Mouse (Mus musculus) heart, embryonic 14.5 days (tissue): Measurements from ENCODE around the gene Pknox2. TPM values are rescaled to one million over a fixed set of nuclear protein-coding genes. Genes with fewer than 3 reads are reported as not detected.
A peak's percentile ranks its signal among the peaks of the same experiment; 100 is the strongest.

Source experiments
- ATAC-seq: fragments of 200-750 bp; cut with Nextera tagmentation; 2 replicates; pipeline ENCODE4 v1.8.0; 2017; ENCODE audit warnings: low read depth, moderate TSS enrichment; ENCODE audit not compliant: insufficient number of reproducible peaks, insufficient read depth, low FRiP score
- H3K27ac ChIP-seq, 2 experiments: fragments of 200-500 bp in 1 of 2; fragments of 300-500 bp in 1 of 2; sonication (generic) in 1 of 2; replicated peaks in 1 of 2; 2 replicates each; pipeline ENCODE4 v1.5.1; 2012 to 2014; ENCODE audit warnings: low read depth in 2 of 2, low read length in 2 of 2, control low read depth in 1 of 2, mild to moderate bottlenecking in 1 of 2, mixed read lengths in 1 of 2; ENCODE audit not compliant: control insufficient read depth in 1 of 2, insufficient read depth in 1 of 2
- H3K27me3 ChIP-seq: fragments of 300-500 bp; sonication (generic); 2 replicates; pipeline ENCODE4 v1.6.1; 2014; ENCODE audit warnings: mild to moderate bottlenecking, low read length, control low read depth; ENCODE audit not compliant: control insufficient read depth, insufficient read depth
- H3K36me3 ChIP-seq: fragments of 300-500 bp; sonication (generic); 2 replicates; pipeline ENCODE4 v1.6.1; 2014; ENCODE audit warnings: mild to moderate bottlenecking, control low read depth, low read length, mixed read lengths; ENCODE audit not compliant: control insufficient read depth, insufficient read depth
- H3K4me1 ChIP-seq, 2 experiments: fragments of 200-500 bp in 1 of 2; fragments of 300-500 bp in 1 of 2; sonication (generic) in 1 of 2; 2 replicates each; pipeline ENCODE4 v1.6.1; 2012 to 2014; ENCODE audit warnings: low read length in 2 of 2, control low read depth in 1 of 2, mixed read lengths in 1 of 2; ENCODE audit not compliant: control insufficient read depth in 2 of 2, insufficient read depth in 2 of 2
- H3K4me2 ChIP-seq: fragments of 300-500 bp; sonication (generic); 2 replicates; pipeline ENCODE4 v1.6.1; 2014; ENCODE audit warnings: mild to moderate bottlenecking, low read length
- H3K4me3 ChIP-seq, 2 experiments: fragments of 200-500 bp in 1 of 2; fragments of 300-500 bp in 1 of 2; sonication (generic) in 1 of 2; 2 replicates each; pipeline ENCODE4 v1.5.1; 2012 to 2014; ENCODE audit warnings: low read length in 2 of 2, mild to moderate bottlenecking in 2 of 2, control low read depth in 1 of 2, low read depth in 1 of 2, moderate library complexity in 1 of 2; ENCODE audit not compliant: control insufficient read depth in 1 of 2, insufficient read depth in 1 of 2
- H3K9ac ChIP-seq: fragments of 300-500 bp; sonication (generic); 2 replicates; pipeline ENCODE4 v1.6.1; 2014; ENCODE audit warnings: mild to moderate bottlenecking, low read length
- H3K9me3 ChIP-seq: fragments of 300-500 bp; sonication (generic); 2 replicates; pipeline ENCODE4 v1.6.1; 2016; ENCODE audit warnings: low read length, control low read depth; ENCODE audit not compliant: control insufficient read depth
- WGBS: fragments of 180-500 bp; shearing (Covaris S2); extraction: QIAGEN DNeasy Blood & Tissue Kit; methylation state at CpG from one replicate; pipeline ENCODE4 v1.1.7; 2014; 5-methylcytosine and 5-hydroxymethylcytosine counted together
- polyA plus RNA-seq: library from polyadenylated mRNA; unstranded; fragments of >200 nt; fragmentation: Nextera tagmentation; extraction: Ambion mirVana; gene quantifications from 2 replicates; pipeline ENCODE4 v1.2.1, GENCODE M21; 2014

Gene Pknox2
- polyA plus RNA-seq, 1 experiment from 2014 or later = 3.6 TPM

- Histone ChIP-seq H3K4me3 (no peak overlapping the region), H3K9me3 (no peaks in the 10 kb centered on the region), H3K4me2 (no peak overlapping the region), H3K36me3 (no peaks in the 10 kb centered on the region), H3K27ac (no peak overlapping the region), H3K9ac (no peak overlapping the region), H3K4me1 (peaks cover 0 to 3% of the 10 kb centered on the region in 2 experiments; a peak in 2 of 4 replicates), H3K27me3 (no peaks in the 10 kb centered on the region)
- no peak for ATAC-seq
- 38% methylated on average over 5 of the region's 5 CpGs for WGBS
These were observed 230.3 kb downstream of the Pknox2 start for GRCm38 (mm10) chr9:36916915-36917314.

GRCm38 (mm10) chr9:36916362-36916761, 230.8 kb downstream of the Pknox2 start:
- H3K9ac ChIP-seq = peak overlapping the region; percentile 44; the same call in 1 of the 2 replicates

GRCm38 (mm10) chr9:36905452-36905851, 241.8 kb downstream of the Pknox2 start:
- H3K9me3 ChIP-seq = no peaks in the 10 kb centered on the region
- H3K9ac ChIP-seq = no peak overlapping the region
- 47% methylated on average over 4 of the region's 4 CpGs for WGBS
- no peak overlapping the region for H3K4me3 ChIP-seq
- H3K27ac ChIP-seq = no peak overlapping the region
- ATAC-seq = no peak
- no peak overlapping the region for H3K4me2 ChIP-seq
- H3K36me3 ChIP-seq = no peaks in the 10 kb centered on the region
- peaks cover 2 to 5% of the 10 kb centered on the region in 2 experiments; a peak in 2 of 4 replicates for H3K4me1 ChIP-seq
- no peaks in the 10 kb centered on the region for H3K27me3 ChIP-seq

More at GRCm38 (mm10) chr9:36916362-36916761, 230.8 kb downstream of the Pknox2 start:
- no peaks in the 10 kb centered on the region for H3K27me3 ChIP-seq
- H3K36me3 ChIP-seq = no peaks in the 10 kb centered on the region
- no peak overlapping the region for H3K4me3 ChIP-seq
- 2% methylated on average over 6 of the region's 6 CpGs for WGBS
- no peak for ATAC-seq
- peaks cover 0 to 3% of the 10 kb centered on the region in 2 experiments; a peak in 2 of 4 replicates for H3K4me1 ChIP-seq
- H3K27ac ChIP-seq = no peak overlapping the region
- no peaks in the 10 kb centered on the region for H3K9me3 ChIP-seq
- peak overlapping the region; percentile 51 for H3K4me2 ChIP-seq

- Histone ChIP-seq H3K4me2 (no peak overlapping the region), H3K9me3 (no peaks in the 10 kb centered on the region), H3K4me1 (peaks cover 0 to under 1% of the 10 kb centered on the region in 2 experiments; a peak in 2 of 4 replicates), H3K9ac (no peak overlapping the region), H3K36me3 (no peaks in the 10 kb centered on the region), H3K4me3 (no peak overlapping the region), H3K27me3 (no peaks in the 10 kb centered on the region), H3K27ac (no peak overlapping the region)
- 71% methylated on average over 4 of the region's 4 CpGs for WGBS
- no peak for ATAC-seq
These were observed 246.7 kb downstream of the Pknox2 start for GRCm38 (mm10) chr9:36900464-36900863.

GRCm38 (mm10) chr9:36898560-36898959, 248.6 kb downstream of the Pknox2 start:
- Histone ChIP-seq H3K4me3 (no peak overlapping the region), H3K9ac (no peak overlapping the region)
- ATAC-seq = no peak

GRCm38 (mm10) chr9:36895009-36895693, 252.1 kb downstream of the Pknox2 start:
- WGBS = 75% methylated on average over 8 of the region's 8 CpGs
- Histone ChIP-seq H3K27me3 (no peaks in the 10 kb centered on the region), H3K36me3 (no peaks in the 10 kb centered on the region), H3K27ac (no peak overlapping the region), H3K4me3 (no peak overlapping the region), H3K9ac (no peak overlapping the region), H3K4me2 (no peak overlapping the region), H3K9me3 (no peaks in the 10 kb centered on the region), H3K4me1 (no peaks in the 10 kb centered on the region; a peak in 1 of 4 replicates)
- ATAC-seq = no peak

More at GRCm38 (mm10) chr9:36898560-36898959, 248.6 kb downstream of the Pknox2 start:
- no peak overlapping the region for H3K27ac ChIP-seq
- WGBS = 58% methylated on average over 3 of the region's 3 CpGs
- no peaks in the 10 kb centered on the region for H3K27me3 ChIP-seq
- no peaks in the 10 kb centered on the region for H3K36me3 ChIP-seq
- H3K9me3 ChIP-seq = no peaks in the 10 kb centered on the region
- H3K4me2 ChIP-seq = no peak overlapping the region
- no peaks in the 10 kb centered on the region; a peak in 1 of 4 replicates for H3K4me1 ChIP-seq

GRCm38 (mm10) chr9:36894242-36894641, 253.0 kb downstream of the Pknox2 start:
- no peaks in the 10 kb centered on the region for H3K9me3 ChIP-seq
- no peak overlapping the region for H3K4me2 ChIP-seq
- WGBS = 81% methylated on average over 7 of the region's 7 CpGs
- H3K27me3 ChIP-seq = no peaks in the 10 kb centered on the region
- no peak overlapping the region for H3K9ac ChIP-seq
- H3K4me3 ChIP-seq = no peak overlapping the region
- no peaks in the 10 kb centered on the region; a peak in 1 of 4 replicates for H3K4me1 ChIP-seq
- H3K36me3 ChIP-seq = no peaks in the 10 kb centered on the region
- H3K27ac ChIP-seq = no peak overlapping the region
- ATAC-seq = no peak
